Mouse (Mus musculus) urinary bladder, postnatal 36 days (tissue): ENCODE measurements around the gene Ank3.

ENCODE experiments used
- DNase-seq, 2 experiments: peaks; one replicate each; pipeline ENCODE4 v3.0.0; 2022; ENCODE audit warnings: low spot score in 2 of 2, mixed read lengths in 1 of 2

The Ank3 gene

DNA sequence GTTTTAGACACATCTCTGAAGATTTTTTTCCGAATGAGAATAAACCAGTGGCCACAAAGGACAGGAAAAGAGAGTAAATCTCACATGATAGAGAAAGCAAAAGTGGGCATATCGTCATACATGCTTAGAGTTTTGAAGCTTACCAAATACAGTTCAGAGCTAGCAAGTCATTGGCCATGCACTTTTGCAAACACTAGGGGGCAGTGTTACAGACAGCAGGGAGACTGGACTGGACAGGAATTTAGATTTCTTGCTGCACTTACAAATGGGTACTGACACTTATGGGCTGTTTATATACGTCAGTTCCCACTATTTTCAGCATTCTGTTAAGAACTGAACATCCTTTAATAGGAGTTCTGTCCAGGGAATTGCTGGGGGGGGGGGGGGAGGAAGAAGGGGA is 257.7 kb downstream of the Ank3 start:
- DNase-seq: peak; percentile 23 to 42

DNA sequence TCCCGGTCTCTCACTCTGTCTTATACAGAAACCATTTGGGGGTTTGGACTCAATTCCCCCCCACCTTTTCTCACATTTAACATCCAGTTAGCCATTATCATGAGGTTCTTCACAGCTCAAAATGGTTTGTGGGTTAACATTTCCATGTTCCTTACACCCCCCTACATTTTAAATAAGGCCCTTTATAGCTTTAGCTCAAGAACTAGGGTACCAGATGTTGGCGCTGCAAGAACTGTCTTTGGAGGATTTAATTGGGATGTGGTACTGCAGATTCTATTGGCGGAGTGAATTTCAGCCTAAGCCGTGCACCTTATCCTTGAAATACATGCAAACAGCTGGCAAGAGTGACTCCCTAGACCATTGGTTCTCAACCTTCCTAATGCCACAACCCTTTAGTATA is 261.2 kb downstream of the Ank3 start:
- no peak for DNase-seq

DNA sequence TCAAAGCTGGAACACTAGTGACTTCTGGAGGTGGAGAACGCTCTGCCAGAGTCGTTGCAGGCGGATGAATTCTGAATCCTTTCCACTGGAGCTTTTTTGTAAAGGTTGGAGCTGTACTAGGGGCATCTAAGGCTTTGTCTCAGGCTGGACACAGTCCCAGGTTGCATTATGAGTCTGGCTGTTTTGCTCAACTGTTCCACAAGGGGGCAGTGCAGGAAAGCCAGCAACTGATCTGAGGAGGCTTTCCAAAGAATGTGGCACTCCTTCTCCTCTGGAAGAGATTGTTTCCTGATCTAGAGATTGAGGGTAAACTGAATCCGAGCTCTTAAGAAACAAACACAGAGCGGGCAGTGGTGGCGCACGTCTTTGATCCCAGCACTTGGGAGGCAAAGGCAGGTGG is 263.8 kb downstream of the Ank3 start:
- DNase-seq: peak; percentile 59 to 70

DNA sequence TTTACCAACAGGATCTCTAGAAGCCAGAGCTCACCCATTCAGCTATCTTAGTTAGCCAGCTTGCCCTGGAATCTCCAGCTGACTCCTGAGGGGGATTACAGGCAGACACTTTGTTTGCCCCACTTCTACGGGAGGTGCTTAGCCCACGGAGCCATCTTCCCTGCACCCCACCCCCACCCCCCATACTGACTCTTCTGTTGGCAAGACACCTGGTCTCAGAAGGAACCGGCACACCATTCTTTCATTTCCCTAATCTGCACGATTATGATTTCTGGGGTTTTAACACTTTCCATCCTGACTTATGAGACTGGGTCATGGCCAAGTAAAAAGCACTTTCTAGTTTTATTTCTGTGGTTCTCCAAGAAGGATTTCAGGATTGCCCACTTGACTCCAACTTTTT is 268.9 kb downstream of the Ank3 start:
- no peak for DNase-seq

DNA sequence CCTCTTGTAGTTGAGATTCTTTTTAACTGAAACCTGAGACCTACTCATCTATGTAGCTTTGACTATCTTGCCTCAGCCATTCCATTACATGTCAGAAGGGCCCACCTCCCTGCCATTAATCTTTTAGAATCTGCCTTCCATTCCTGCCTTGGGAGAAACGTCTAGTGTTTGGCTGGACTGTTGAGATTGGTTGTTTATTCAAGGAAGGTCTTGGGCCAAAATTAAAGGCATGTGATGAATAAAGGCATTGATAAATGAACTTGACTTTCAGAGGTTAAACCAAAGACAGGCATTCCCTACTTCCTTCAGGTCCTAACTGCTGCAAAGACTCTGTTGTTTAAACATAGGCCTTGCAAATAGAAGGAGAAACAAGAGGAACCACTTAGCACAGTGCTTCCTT is 271.9 kb downstream of the Ank3 start:
- no peak for DNase-seq

DNA sequence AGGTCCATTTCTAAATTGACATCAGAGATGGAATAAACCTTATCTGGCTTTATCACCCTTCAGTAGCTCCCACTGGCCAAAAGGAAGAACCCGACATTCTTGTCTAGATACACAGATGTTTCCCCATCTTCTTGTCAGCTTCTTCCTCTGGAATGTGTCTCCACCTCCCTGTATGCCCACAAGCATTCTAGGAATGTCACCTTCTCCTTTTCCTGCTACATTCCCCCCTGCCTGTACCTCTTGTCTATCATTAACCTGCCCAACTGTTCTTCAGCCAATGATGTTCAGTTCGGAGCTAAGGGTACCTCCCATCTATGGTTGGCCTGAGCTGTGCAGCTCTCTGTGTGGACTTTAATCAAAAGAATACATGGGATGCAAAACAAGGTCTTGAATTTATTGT is 272.4 kb downstream of the Ank3 start:
- DNase-seq: no peak

DNA sequence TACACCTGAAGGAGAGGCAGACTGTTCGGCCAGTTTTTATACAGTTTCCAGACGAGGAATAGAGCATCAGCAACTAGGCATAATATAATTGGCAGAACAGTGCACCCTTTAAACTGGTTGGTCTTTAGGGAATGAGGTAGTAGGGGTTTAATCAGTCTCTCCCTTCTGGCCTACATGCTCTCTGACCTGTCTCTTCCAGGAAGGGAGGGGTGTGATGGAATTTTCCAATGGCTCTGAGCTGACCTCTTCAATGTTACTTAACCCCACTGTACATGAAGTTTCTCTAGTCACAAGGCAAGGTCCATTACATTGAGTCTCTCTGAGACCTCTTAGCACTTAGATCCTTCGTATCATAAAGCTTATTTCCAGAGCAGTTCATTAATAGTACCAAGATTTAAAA is 272.9 kb downstream of the Ank3 start:
- DNase-seq: no peak

DNA sequence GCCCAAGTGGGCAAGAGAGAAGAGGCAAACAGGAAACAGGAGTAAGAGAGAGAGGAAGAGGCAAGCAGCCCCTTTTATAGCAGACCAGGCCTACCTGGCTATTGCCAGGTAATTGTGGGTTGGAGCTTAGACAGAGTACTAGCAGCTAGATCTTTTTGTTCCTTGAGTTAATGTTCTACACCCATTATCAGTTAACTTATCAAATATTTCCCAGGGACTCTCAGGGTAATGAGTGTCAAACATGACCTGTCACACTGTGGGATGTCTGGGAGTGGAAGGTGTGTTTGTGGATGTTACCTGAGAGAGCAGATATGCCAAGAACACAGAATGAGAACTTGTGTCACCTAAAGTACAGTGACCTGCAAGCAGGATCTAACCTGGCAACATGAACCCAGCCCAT is 274.0 kb downstream of the Ank3 start:
- no peak for DNase-seq

DNA sequence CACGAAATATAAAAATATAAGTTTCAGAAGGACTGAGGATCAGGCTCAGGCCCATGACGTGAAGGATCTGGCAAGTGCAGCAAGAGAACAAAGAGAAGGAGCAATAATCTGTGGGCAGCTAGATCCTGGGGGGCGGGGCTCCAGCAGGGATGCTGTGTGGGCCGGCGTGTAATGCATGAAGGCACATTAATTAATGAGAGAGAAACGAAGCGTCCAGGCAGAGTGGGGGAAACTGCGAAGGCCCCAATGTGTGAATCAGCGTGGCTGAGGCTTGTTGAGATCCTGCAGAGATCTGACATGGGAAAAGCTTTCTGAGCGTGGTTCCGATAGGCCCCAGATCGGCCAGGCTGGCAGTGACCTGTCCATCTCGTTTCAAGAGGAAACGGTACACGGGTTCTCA is 279.7 kb downstream of the Ank3 start:
- DNase-seq: no peak

DNA sequence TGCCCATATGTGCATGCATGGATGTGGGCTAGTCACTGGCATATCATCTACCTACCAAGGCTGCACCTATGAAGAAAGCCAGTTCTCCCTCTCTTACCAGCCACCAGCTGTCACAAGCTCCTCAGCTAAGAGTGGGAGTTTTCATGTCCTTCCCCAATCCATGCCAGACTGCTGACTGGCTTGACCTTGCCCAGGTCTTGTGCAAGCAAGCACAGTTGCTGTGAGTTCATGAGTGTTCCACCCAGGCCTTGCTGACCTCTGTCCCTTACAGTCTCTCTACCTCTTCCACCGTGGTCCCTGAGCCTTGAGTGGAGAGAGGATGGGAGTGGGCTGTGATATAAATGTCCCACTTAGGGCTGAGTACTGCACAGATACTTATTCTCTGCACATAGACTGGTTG is 287.8 kb downstream of the Ank3 start:
- DNase-seq: no peak

DNA sequence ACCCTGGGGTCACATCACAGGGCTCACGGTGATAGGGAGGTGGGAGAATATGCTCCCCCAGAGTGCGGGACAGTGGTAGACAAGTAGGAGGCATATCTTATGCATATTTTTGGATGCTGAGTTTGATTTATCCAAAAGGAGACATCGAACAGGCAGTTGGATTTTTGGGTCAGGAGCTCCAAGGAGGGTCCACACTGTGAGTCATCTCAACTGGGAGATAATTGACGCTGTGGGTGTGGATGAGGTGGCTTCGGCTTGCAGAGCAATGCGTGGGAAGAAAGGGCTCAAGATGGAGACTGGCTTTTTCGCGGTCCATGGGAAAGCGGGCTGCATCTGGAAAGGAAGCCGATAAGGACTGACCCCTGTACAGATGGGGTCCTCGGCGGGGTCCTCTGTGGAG is 290.5 kb downstream of the Ank3 start:
- DNase-seq: no peak

DNA sequence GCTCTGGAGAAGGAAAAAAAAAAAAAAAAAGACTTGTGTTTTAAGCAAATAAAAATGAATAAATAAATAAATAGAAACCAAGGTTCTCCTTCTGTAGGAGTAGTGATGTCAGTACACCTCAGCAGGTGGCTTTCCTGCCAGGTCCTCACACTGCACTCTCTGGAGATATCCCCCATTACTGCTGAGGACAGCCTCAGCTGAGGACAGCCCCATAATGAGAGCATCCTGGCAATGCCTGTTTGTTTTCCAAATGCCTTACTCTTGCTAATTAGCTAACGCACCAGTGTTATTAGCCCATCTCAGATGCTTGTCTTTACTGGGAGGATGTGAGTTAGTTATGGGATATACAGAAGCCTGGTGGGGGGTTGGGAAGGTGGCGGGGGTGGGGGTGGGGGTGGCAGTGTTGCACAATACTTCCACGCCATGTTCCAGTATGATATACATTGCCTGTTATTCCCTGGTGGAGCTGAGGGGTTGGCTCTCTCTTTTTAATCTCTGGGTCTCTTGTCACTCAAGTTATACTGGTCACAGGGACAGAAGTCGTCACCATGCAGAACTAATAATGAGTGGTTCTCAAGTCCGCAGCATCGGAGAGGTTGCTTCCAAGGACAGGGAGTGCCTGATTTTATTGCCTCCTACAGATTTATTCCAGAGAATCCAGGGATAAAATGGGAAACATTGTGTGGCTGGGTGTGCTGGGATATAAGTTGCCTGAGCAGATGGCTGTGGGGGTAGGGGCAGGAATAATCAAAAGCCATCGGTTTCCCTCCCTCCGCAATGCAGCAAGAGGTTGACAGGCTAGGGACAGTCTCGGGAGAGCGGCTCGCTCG is 291.8 kb downstream of the Ank3 start:
- DNase-seq: no peak

DNA sequence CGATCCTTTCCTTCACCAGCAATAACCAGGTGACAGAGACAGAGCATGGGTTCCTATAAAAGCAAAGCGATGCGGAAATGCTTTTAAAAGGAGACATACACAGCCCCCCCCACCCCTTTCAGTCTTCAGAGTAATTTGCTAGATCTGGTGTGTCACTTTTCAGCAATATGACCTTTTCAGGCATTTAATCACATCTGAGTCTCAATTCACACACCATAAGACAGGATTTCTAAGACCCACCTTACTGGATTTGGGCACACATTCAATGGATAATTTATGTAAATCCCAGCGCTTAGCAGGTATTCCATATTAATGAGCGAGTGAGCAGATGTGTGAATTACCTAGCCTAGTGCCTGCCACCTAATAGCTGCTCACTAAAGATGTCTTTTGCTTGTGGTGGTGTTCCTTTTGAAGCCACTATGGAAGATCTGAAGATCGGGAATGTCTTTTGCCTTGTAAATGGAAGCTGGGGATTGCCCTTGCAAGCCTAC is 292.4 kb downstream of the Ank3 start:
- DNase-seq: no peak

DNA sequence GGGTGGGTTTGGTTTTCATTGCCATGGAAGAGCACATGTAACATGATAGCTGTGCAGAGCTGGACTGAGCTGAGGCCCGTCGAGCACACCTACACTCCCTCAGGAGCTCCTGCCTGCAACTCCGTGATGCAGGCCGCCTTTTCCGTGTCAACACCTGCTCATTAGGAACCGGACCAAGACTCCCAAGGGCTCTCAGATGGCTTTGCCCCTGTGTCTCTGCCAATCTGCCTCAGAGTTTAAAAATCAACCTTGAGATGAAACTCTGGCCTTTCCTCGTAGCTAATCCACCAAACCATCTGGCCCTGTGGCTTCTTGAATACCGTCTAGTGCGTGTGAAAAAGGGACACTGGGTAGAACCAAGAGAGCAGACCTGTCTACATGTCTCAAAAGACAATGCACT is 297.4 kb downstream of the Ank3 start:
- DNase-seq: no peak

DNA sequence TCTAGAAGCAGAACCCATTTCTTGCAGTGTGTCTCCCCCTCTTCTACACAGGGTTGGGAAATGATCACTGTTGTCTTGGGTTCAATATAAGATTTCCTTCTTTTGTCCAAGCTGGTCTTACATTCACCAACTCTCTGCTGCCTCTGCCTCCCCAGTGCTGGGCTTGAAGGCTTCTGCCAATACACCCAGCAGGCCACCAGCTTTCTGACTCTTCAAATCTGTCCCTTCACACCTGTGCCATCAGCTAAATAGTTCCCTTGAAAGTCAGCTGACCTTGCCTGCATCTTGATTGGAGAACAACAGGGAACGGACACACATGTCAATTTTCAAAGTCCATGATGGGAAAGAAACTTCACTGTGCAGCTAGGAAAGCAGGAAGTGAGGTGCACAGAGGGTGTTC is 300.1 kb downstream of the Ank3 start:
- DNase-seq: no peak

DNA sequence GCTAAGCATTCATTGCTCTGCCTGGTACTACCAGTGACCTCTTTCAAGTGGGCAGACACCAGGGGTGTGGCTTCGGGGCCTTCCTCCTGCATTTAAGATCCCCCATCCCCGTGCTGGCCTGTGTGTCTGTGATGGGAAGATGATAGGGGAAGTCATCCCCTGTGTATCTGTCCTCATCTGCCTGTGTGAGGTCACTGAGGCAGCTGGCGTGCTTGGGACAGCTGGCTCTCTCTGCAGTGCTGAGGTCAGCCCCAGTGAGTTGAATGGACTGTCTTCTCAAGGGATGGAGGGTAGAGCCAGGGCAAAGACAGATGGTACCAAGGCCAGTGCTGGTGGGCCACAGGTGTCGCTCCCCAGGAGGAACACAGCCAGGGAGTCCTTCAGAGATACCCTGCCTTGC is 302.7 kb downstream of the Ank3 start:
- DNase-seq: no peak

DNA sequence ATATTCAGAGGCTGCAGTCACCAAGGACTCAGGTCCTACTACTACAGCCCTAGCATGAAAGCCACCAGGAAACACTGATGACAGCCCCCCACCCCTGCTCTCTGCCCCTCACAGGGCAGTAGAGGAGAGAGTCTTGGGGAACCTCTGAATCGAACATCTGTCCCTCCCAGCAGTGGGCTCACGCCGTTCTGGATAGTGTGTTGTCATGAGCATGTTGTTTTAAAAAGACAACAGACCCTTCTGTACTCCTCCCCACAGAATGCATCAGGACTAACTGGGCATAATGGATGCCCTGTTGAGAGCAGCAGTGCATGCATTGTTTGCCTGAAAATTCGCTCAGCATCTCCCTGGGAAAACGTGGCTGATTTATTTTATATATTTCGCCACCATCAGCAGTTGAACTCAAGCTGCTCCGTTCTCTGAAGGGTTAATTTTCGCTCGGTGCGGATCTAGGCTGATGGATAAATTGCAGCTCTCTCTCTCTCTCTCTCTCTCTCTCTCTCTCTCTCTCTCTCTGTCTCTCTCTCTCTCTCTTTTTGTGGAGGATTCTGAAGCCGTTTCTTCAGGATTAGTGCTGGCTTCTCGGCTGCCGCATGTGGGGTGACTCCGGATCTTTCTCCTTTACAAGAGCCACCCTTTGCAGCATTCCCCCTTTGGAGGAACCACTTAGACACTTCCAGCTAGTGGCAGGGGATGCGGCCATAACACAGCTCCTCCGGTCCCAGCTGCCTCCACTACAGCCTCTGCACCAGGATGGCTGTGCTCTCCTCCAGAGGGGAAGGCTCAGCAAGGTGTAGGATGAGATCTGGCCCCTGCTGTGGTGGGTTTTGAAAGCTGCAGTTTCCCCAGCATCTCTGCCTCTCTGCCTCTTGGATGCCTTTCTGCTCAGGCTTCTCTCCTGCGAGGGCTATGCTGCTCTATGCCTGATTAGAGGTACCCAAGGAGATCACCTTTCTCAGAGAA is 307.5 kb downstream of the Ank3 start:
- no peak for DNase-seq

DNA sequence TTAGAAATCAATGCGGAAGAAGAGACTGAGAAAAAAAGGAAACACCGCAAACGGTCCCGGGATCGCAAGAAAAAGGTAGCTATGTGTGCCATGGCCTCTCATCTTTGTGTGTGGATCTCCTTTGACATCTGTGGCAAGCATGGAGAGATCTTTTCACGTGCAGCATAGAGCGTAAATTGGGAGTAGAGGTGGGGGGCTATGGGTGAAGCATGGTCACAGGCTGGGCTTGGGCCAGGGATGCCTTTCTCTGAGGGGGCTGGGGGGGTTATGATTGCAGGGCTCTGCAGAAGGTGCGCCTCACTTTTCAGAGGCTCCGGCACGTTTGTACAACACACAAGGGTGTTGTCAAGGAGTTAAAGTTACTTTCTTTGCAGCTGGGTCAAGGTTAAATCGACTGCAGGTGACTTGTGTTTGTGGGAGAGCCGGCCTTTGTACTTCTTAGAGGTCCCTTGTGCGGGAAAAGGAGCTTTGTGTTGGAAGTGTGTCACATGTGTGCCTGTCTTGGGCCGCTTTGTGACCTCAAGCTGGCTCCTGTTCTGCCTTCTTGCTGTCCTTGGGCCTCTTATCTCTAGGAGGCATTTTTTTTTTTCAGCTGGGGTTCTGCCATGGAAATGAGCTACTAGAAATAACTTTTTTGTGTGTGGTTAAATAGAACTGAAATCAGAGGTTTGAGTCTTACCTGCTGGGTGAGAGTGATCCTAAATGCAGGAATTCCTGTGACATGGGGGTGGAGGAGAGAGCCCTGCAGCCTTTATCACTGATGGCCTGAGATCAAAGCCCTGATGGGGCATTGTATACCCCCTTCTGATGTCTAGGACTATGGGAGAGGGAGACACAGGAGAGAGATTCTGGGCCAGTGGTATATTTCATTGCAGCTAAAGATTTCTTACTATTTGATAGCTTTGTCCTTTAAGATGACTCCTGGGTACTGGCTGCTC is 308.5 kb downstream of the Ank3 start:
- no peak for DNase-seq

DNA sequence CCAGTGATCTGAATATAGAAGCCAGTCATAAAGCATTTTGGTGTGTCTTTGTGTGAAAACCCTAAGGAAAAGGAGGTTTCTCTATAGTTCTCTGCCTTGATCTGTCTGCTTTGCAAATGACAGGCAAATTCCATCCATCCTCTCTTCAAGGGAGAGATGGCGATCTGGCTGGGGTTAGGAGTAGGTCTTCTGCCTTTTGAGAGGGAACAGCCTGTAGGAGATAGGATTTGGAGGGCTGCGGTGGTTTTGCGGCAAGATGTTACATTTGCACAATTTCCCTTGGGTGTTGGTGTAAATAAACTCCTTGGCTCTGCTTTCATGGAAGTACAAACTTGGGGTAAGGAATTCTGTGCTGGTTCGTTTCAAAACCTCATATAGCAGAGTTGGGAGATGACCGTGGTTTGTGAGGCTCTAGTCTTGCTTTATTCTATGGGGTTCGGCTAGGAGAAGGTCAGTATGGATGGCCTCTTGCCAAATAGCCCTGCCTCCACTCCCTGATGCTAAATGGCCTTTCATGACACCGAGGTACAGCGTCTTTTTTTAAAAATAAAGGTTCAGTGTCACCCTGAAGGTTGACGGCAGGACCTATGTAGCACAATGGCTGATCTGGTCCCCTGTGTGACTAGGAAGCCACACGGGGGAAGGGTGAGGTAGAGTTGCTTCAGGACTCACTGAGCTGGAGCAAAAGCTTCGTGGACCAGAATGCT is 309.4 kb downstream of the Ank3 start:
- DNase-seq: no peak

DNA sequence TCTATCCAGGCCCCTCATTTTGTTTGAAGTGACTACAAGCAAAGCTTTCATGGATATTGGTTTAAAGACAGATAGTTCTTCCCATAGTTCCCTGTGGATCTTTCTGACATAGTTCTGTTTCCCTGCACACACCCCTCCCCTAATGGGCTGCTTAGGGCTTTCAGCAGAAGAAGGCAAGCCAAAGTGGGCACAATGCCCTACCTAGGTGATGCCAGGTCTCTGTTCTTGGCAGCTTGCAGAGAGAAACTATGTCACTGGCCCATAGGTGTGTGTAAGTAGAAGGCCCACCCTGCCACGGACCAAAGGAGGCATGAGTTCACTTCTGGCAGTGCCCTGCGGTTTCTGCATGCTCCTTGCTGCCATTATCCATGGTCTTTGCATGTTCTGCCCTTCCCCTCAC is 311.1 kb downstream of the Ank3 start:
- no peak for DNase-seq

DNA sequence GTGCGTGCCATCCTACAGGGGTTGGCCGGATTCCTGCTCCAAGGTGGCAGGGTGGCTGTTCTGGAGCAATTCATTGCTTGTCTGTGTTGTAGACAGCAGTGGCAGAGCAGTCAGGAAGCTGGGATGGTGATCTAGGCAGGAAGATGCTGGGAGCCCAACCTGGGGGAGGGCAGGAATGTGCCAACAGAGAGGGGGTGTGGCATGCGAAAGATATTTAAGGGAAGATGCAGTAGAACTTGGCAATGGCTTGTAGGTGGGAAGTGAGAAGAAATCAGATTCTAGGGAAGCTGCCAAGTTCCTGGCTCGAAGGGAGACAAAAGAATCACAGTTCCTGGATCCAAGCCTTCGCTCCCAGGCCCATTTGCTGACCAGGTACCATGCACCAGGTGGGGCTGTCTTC is 312.2 kb downstream of the Ank3 start:
- DNase-seq: no peak
